Mouse (Mus musculus) stomach, postnatal 0 days (tissue): ENCODE measurements around the gene Ccsap.

Experiments
- CTCF ChIP-seq: IDR thresholded peaks from 2 replicates; pipeline ENCODE4 v1.5.1; 2016; ENCODE audit warnings: antibody characterized with exemption, low read depth, mild to moderate bottlenecking, moderate library complexity
- EP300 ChIP-seq: optimal IDR thresholded peaks from 2 replicates; pipeline ENCODE3; 2016; ENCODE audit warnings: antibody characterized with exemption

GRCm38 (mm10) chr8:123800867-123801266 is 59.1 kb downstream of the Ccsap start:
- TF ChIP-seq EP300 (no peak), CTCF (peak; percentile 31; the same call in 1 of the 2 replicates)
